Mouse (Mus musculus): Measurements from ENCODE around the gene Slc35c2. TPM values are rescaled to one million over a fixed set of nuclear protein-coding genes. Genes with fewer than 3 reads are reported as not detected.

Gene Slc35c2
- polyA plus RNA-seq, 1 experiment: 82.3 TPM

DNA sequence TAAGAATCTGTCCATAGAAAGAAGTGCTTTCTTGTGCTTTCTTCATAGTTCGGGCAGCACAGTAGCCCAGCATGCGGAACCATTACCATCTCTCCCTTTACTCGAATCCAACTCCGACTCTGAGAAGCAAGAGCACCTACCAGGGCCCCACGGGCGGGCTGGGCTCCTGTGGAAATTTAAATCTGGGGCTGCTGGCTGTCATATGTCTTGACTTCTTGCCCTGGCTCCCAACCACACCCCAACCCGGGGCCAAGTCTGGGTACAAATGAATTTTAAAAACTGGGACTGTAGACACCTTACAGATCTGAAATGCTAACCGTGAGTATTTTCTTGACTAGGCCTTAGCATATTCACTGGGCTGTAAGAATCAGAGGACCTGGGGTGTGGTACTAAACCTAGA is 34.4 kb downstream of the Slc35c2 start:
- TF ChIP-seq CTCF (IDR thresholded peaks at IDR 0.05; ENCODE audit: borderline replicate concordance, control insufficient read depth, extremely low read depth, insufficient read depth, low read length, poor library complexity): no peak
- no peak for TF ChIP-seq POLR2A (IDR thresholded peaks at IDR 0.05; ENCODE audit: control insufficient read depth, extremely low read depth, insufficient read depth, low read length, poor library complexity)
- DNase-seq: no peak
- Histone ChIP-seq H3K27ac (ENCODE audit: control insufficient read depth, insufficient read depth, low read length) (no peak overlapping the region), H3K36me3 (ENCODE audit: control insufficient read depth, insufficient read depth, low read length) (no peaks in the 10 kb centered on the region), H3K4me1 (replicated peaks; ENCODE audit: control insufficient read depth, insufficient read depth, low read length) (no peaks in the 10 kb centered on the region), H3K27me3 (ENCODE audit: control insufficient read depth, insufficient read depth, low read length) (no peaks in the 10 kb centered on the region), H3K4me3 (ENCODE audit: control insufficient read depth, insufficient read depth, low read length) (no peak overlapping the region)
- 90% methylated on average over 8 of the region's 8 CpGs for WGBS

DNA sequence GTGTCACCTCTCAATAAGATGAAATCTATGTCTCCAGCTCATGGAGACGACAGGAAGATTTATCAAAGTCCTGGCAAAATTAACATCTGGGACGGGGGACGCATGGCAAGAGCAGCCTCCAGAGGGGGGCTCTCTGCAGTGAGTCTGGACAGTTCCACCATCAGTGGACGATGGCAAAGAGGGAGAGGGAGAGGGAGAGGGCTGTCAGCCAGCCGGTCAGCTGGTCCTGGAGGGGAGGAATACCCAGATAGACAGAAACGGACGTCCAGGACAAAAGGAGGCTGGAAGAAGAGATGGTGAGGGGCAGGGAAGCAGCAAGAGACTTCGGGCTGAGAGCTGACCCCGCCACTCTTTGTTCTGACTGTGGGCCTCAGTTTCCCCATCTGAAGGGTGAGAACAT is 34.9 kb downstream of the Slc35c2 start:
- TF ChIP-seq CTCF (IDR thresholded peaks at IDR 0.05; ENCODE audit: borderline replicate concordance, control insufficient read depth, extremely low read depth, insufficient read depth, low read length, poor library complexity) (no peak), POLR2A (IDR thresholded peaks at IDR 0.05; ENCODE audit: control insufficient read depth, extremely low read depth, insufficient read depth, low read length, poor library complexity) (no peak)
- Histone ChIP-seq H3K27me3 (ENCODE audit: control insufficient read depth, insufficient read depth, low read length) (no peaks in the 10 kb centered on the region), H3K4me1 (replicated peaks; ENCODE audit: control insufficient read depth, insufficient read depth, low read length) (no peaks in the 10 kb centered on the region), H3K27ac (ENCODE audit: control insufficient read depth, insufficient read depth, low read length) (no peak overlapping the region), H3K36me3 (ENCODE audit: control insufficient read depth, insufficient read depth, low read length) (no peaks in the 10 kb centered on the region), H3K4me3 (ENCODE audit: control insufficient read depth, insufficient read depth, low read length) (no peak overlapping the region)
- WGBS: 86% methylated on average over 9 of the region's 9 CpGs
- DNase-seq: no peak

DNA sequence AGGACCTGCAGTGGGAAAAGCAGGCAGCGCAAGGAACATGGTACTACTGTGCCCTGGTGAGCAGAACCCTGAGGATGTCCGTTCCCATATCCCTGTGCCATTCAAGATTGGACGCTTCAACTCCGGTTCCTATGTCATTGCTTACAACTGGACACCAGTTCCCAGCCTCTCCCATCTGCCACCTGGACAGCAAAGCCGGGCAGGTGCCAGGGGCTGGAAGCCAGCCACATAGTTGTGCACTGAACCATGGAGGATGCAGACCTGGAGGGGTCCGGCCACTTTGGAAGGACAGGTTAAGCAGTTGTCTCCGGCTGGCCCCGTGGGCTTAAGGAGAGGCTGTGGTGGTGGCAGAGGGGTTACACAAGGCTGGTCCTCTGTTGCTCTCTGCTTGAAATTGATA is 35.3 kb downstream of the Slc35c2 start:
- whole genome bisulfite sequencing: 95% methylated on average over 8 of the region's 8 CpGs
- no peaks in the 10 kb centered on the region for H3K27me3 ChIP-seq (ENCODE audit: control insufficient read depth, insufficient read depth, low read length)

DNA sequence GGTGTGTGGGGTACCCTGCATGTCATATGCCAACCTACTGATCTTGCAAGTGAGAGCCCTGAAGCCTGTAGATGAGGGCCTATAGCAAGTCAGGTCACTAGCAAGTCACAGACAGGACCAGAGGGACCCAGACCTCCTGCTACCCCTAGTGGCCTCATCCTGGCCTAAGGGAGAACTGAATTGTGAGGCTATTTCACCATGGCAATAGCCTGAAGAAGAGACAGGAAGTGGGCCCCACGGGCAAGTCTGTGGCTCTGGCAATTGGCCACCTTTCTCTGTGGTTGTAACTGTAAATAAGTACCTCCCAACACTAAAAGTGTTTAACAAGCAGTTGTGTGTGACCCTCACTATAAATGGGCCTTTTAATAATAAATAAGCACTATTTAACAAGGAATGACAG is 36.8 kb downstream of the Slc35c2 start:
- Histone ChIP-seq H3K4me1 (replicated peaks; ENCODE audit: control insufficient read depth, insufficient read depth, low read length) (no peaks in the 10 kb centered on the region), H3K27ac (ENCODE audit: control insufficient read depth, insufficient read depth, low read length) (no peak overlapping the region), H3K27me3 (ENCODE audit: control insufficient read depth, insufficient read depth, low read length) (no peaks in the 10 kb centered on the region), H3K36me3 (ENCODE audit: control insufficient read depth, insufficient read depth, low read length) (no peaks in the 10 kb centered on the region), H3K4me3 (ENCODE audit: control insufficient read depth, insufficient read depth, low read length) (no peak overlapping the region)
- no peak for DNase-seq
- TF ChIP-seq POLR2A (IDR thresholded peaks at IDR 0.05; ENCODE audit: control insufficient read depth, extremely low read depth, insufficient read depth, low read length, poor library complexity) (no peak), CTCF (IDR thresholded peaks at IDR 0.05; ENCODE audit: borderline replicate concordance, control insufficient read depth, extremely low read depth, insufficient read depth, low read length, poor library complexity) (no peak)
- WGBS: 0% methylated on average over 1 of the region's 1 CpGs

More for the DNA sequence above, 35.3 kb downstream of the Slc35c2 start:
- Histone ChIP-seq H3K4me1 (replicated peaks; ENCODE audit: control insufficient read depth, insufficient read depth, low read length) (no peaks in the 10 kb centered on the region), H3K27ac (ENCODE audit: control insufficient read depth, insufficient read depth, low read length) (no peak overlapping the region), H3K4me3 (ENCODE audit: control insufficient read depth, insufficient read depth, low read length) (no peak overlapping the region), H3K36me3 (ENCODE audit: control insufficient read depth, insufficient read depth, low read length) (no peaks in the 10 kb centered on the region)
- no peak for TF ChIP-seq POLR2A (IDR thresholded peaks at IDR 0.05; ENCODE audit: control insufficient read depth, extremely low read depth, insufficient read depth, low read length, poor library complexity)
- no peak for TF ChIP-seq CTCF (IDR thresholded peaks at IDR 0.05; ENCODE audit: borderline replicate concordance, control insufficient read depth, extremely low read depth, insufficient read depth, low read length, poor library complexity)
- no peak for DNase-seq

DNA sequence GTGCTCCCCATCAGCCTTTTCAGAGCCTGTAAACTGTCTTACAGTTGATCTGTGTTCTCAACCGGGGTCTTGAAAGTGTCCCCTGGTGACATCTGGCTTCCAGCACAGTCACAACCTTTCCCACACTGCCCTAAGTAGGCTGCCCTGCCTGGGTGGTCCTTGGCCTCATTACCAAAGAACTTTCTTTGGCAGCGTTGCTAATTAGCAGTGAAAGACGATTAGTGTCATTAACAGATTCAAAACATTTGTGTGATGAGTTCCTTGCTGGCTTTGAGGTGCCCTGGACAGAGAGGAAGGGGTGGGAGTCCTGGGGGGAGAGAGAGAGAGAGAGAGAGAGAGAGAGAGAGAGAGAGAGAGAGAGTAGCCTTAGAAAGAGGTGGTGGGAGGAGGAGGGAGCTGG is 38.7 kb downstream of the Slc35c2 start:
- WGBS: 76% methylated on average over 3 of the region's 3 CpGs

DNA sequence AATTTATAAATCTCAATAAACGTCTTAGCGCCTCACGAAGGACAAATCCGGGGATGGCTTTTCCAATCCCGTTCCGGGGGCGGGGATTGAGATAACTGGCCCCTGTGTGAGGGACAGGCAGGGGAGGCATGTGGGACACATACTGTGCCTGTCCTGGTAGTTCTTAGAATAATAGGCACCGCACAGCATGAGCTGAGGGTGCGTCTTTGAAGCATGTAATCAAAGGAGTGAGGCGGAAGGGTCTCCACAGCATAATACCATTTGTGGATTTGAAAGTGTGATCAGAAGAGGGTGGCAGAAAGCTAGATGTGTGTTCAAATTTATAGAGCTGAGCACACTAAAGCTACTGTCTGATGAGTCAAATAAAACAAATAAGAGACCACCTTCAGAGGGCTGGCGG is 41.3 kb downstream of the Slc35c2 start:
- Histone ChIP-seq H3K4me1 (replicated peaks; ENCODE audit: control insufficient read depth, insufficient read depth, low read length) (peaks cover 3% of the 10 kb centered on the region; the same call in 1 of the 2 replicates), H3K36me3 (ENCODE audit: control insufficient read depth, insufficient read depth, low read length) (no peaks in the 10 kb centered on the region), H3K27ac (ENCODE audit: control insufficient read depth, insufficient read depth, low read length) (no peak overlapping the region), H3K27me3 (ENCODE audit: control insufficient read depth, insufficient read depth, low read length) (no peaks in the 10 kb centered on the region), H3K4me3 (ENCODE audit: control insufficient read depth, insufficient read depth, low read length) (no peak overlapping the region)
- TF ChIP-seq CTCF (IDR thresholded peaks at IDR 0.05; ENCODE audit: borderline replicate concordance, control insufficient read depth, extremely low read depth, insufficient read depth, low read length, poor library complexity) (no peak), POLR2A (IDR thresholded peaks at IDR 0.05; ENCODE audit: control insufficient read depth, extremely low read depth, insufficient read depth, low read length, poor library complexity) (no peak)
- 82% methylated on average over 11 of the region's 11 CpGs for WGBS
- DNase-seq: no peak

More for the DNA sequence above, 38.7 kb downstream of the Slc35c2 start:
- Histone ChIP-seq H3K27me3 (ENCODE audit: control insufficient read depth, insufficient read depth, low read length) (no peaks in the 10 kb centered on the region), H3K27ac (ENCODE audit: control insufficient read depth, insufficient read depth, low read length) (no peak overlapping the region), H3K36me3 (ENCODE audit: control insufficient read depth, insufficient read depth, low read length) (no peaks in the 10 kb centered on the region), H3K4me3 (ENCODE audit: control insufficient read depth, insufficient read depth, low read length) (no peak overlapping the region), H3K4me1 (replicated peaks; ENCODE audit: control insufficient read depth, insufficient read depth, low read length) (peaks cover 3% of the 10 kb centered on the region; the same call in 1 of the 2 replicates)
- TF ChIP-seq POLR2A (IDR thresholded peaks at IDR 0.05; ENCODE audit: control insufficient read depth, extremely low read depth, insufficient read depth, low read length, poor library complexity) (no peak), CTCF (IDR thresholded peaks at IDR 0.05; ENCODE audit: borderline replicate concordance, control insufficient read depth, extremely low read depth, insufficient read depth, low read length, poor library complexity) (no peak)
- DNase-seq: no peak
